In the genomic region with DNA sequence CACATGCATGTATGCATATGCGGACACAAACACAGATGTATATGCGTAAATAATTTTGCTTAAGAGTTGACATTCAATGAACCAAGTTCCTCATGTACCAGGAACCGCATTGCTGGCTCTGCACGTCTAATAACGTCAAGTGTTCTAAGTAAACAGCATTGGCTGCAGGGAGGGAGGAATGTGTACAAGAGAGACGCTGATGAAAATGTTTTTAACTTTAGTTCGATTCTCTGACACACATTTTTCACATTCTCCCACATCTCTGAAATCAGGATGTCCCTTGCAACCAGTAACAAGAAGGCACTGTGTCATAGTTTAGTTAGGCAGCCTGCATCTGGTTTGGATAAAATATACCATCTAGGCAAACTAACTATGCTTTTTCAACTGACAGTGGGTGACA, we compare ENCODE assay signal across 21 mouse cellular contexts. TPM values are rescaled to one million over a fixed set of nuclear protein-coding genes. Genes with fewer than 3 reads are reported as not detected.
DNase-seq lines count a peak whose midpoint lies in the region; ATAC-seq and TF ChIP-seq lines count a peak whose summit lies in the region.
"Had no signal": no experiment of that assay in that cellular context is flagged by ENCODE, and none has a peak within 500 bp of the region (broad histone marks: within the 10 kb centered on the region; RNA-seq: fewer than 3 reads in every experiment).

No protein-coding gene starts in this region.

- no peaks in the 10 kb centered on the region for H3K27me3 ChIP-seq in embryonic facial prominence, embryonic 12.5 days
- 0 out of 2 replicates have a peak, but pooled peaks cover 4% of the 10 kb centered on the region for H3K27me3 ChIP-seq in embryonic facial prominence, embryonic 10.5 days (replicated peaks; ENCODE audit: low read depth, poor library complexity, severe bottlenecking)
- no peaks in the 10 kb centered on the region for H3K27me3 ChIP-seq in lung, embryonic 14.5 days (ENCODE audit: insufficient read depth, low read length)
- no peaks in the 10 kb centered on the region for H3K27me3 ChIP-seq in stomach, embryonic 15.5 days (replicated peaks)
- no peaks in the 10 kb centered on the region for H3K27me3 ChIP-seq in stomach, postnatal 0 days (ENCODE audit: control insufficient read depth, insufficient read depth, low read length)
- H3K27me3 ChIP-seq in stomach, embryonic 16.5 days (ENCODE audit: control insufficient read depth, insufficient read depth, low read length), result no peaks in the 10 kb centered on the region
- H3K27me3 ChIP-seq: forebrain, embryonic 12.5 days; hindbrain, embryonic 15.5 days had no signal

- no peak for TF ChIP-seq EP300 in stomach, postnatal 0 days (optimal IDR thresholded peaks at IDR 0.05)

- no peaks in the 10 kb centered on the region for H3K9me3 ChIP-seq in embryonic facial prominence, embryonic 12.5 days
- no peaks in the 10 kb centered on the region for H3K9me3 ChIP-seq in embryonic facial prominence, embryonic 10.5 days
- no peaks in the 10 kb centered on the region for H3K9me3 ChIP-seq in lung, embryonic 14.5 days (ENCODE audit: low read depth, low read length)
- H3K9me3 ChIP-seq in stomach, embryonic 15.5 days, result no peaks in the 10 kb centered on the region
- H3K9me3 ChIP-seq in stomach, postnatal 0 days (ENCODE audit: control insufficient read depth, low read length), result no peaks in the 10 kb centered on the region
- no peaks in the 10 kb centered on the region for H3K9me3 ChIP-seq in stomach, embryonic 16.5 days (replicated peaks; ENCODE audit: control insufficient read depth, low read length)
- H3K9me3 ChIP-seq: forebrain, embryonic 12.5 days; G1E; heart, embryonic 13.5 days; hindbrain, embryonic 15.5 days had no signal

- no peak for DNase-seq in embryonic facial prominence, embryonic 10.5 days (ENCODE audit: low spot score)
- peak; percentile 13 for DNase-seq in lung, embryonic 14.5 days
- no peak for DNase-seq in lung, adult 2 months
- no peak for DNase-seq in stomach, postnatal 0 days (ENCODE audit: low spot score)
- no peak for DNase-seq in left cerebral cortex, adult 2 months (ENCODE audit: extremely low spot score in 1 of 2, low spot score in 2 of 2)
- DNase-seq: B cell, adult 2 months; cerebellum, adult 11-12 months; cerebellum, adult 9-10 months; cerebellum, postnatal 25 days; gastrocnemius, postnatal 36 days; heart, adult 11 months; heart, postnatal 36 days had no signal

- 0 out of 2 replicates have a peak overlapping the region, but pooled peaks have one; percentile 18 for H3K27ac ChIP-seq in embryonic facial prominence, embryonic 12.5 days
- no peak overlapping the region for H3K27ac ChIP-seq in embryonic facial prominence, embryonic 10.5 days (replicated peaks)
- H3K27ac ChIP-seq in lung, embryonic 14.5 days (ENCODE audit: low read depth), result no peak overlapping the region
- 0 out of 2 replicates have a peak overlapping the region, but pooled peaks have one; percentile 6 for H3K27ac ChIP-seq in stomach, embryonic 15.5 days
- H3K27ac ChIP-seq in stomach, postnatal 0 days (replicated peaks), result no peak overlapping the region
- peak overlapping the region; percentile 14; the same call in 1 of the 2 replicates for H3K27ac ChIP-seq in stomach, embryonic 16.5 days (ENCODE audit: low read length)
- no peak overlapping the region for H3K27ac ChIP-seq in left cerebral cortex, adult 2 months
- H3K27ac ChIP-seq: forebrain, embryonic 12.5 days; heart, embryonic 13.5 days; hindbrain, embryonic 15.5 days had no signal

- H3K36me3 ChIP-seq in embryonic facial prominence, embryonic 12.5 days, result no peaks in the 10 kb centered on the region
- H3K36me3 ChIP-seq in embryonic facial prominence, embryonic 10.5 days (replicated peaks), result no peaks in the 10 kb centered on the region
- H3K36me3 ChIP-seq in lung, embryonic 14.5 days (ENCODE audit: insufficient read depth), result no peaks in the 10 kb centered on the region
- no peaks in the 10 kb centered on the region for H3K36me3 ChIP-seq in stomach, embryonic 15.5 days
- H3K36me3 ChIP-seq in stomach, postnatal 0 days (ENCODE audit: control insufficient read depth, insufficient read depth, low read length), result no peaks in the 10 kb centered on the region
- H3K36me3 ChIP-seq in stomach, embryonic 16.5 days (ENCODE audit: control insufficient read depth, insufficient read depth, low read length), result no peaks in the 10 kb centered on the region
- H3K36me3 ChIP-seq: forebrain, embryonic 12.5 days; G1E; heart, embryonic 13.5 days; hindbrain, embryonic 15.5 days had no signal

- peaks cover 13% of the 10 kb centered on the region for H3K4me1 ChIP-seq in embryonic facial prominence, embryonic 12.5 days
- H3K4me1 ChIP-seq in embryonic facial prominence, embryonic 10.5 days, result peaks cover 32% of the 10 kb centered on the region
- peaks cover 8% of the 10 kb centered on the region for H3K4me1 ChIP-seq in lung, embryonic 14.5 days (ENCODE audit: insufficient read depth)
- no peaks in the 10 kb centered on the region; the same call in 1 of the 2 replicates for H3K4me1 ChIP-seq in lung, adult 2 months (ENCODE audit: control insufficient read depth, insufficient read depth, low read length)
- peaks cover 8% of the 10 kb centered on the region; the same call in 1 of the 2 replicates for H3K4me1 ChIP-seq in stomach, embryonic 15.5 days
- no peaks in the 10 kb centered on the region for H3K4me1 ChIP-seq in stomach, postnatal 0 days (replicated peaks; ENCODE audit: control insufficient read depth, insufficient read depth)
- H3K4me1 ChIP-seq in stomach, embryonic 16.5 days (ENCODE audit: control insufficient read depth, insufficient read depth, low read length), result peaks cover 8% of the 10 kb centered on the region; the same call in 1 of the 2 replicates

- no peak overlapping the region for H3K4me2 ChIP-seq in embryonic facial prominence, embryonic 12.5 days (replicated peaks)
- no peak overlapping the region for H3K4me2 ChIP-seq in lung, embryonic 14.5 days
- H3K4me2 ChIP-seq in stomach, embryonic 15.5 days, result no peak overlapping the region
- no peak overlapping the region for H3K4me2 ChIP-seq in stomach, postnatal 0 days (replicated peaks; ENCODE audit: low read depth)
- no peak overlapping the region for H3K4me2 ChIP-seq in stomach, embryonic 16.5 days (ENCODE audit: low read depth, low read length)
- H3K4me2 ChIP-seq: forebrain, embryonic 12.5 days; heart, embryonic 13.5 days; hindbrain, embryonic 15.5 days had no signal

- TF ChIP-seq CTCF in lung, embryonic 14.5 days (IDR thresholded peaks at IDR 0.05; ENCODE audit: low read depth), result no peak
- no peak for TF ChIP-seq CTCF in lung, adult 2 months (IDR thresholded peaks at IDR 0.05; ENCODE audit: insufficient read depth, low read length)
- TF ChIP-seq CTCF in stomach, postnatal 0 days (IDR thresholded peaks at IDR 0.05; ENCODE audit: low read depth), result no peak
- no peak for TF ChIP-seq CTCF in left cerebral cortex, adult 2 months (IDR thresholded peaks at IDR 0.05)

- no peak overlapping the region for H3K4me3 ChIP-seq in embryonic facial prominence, embryonic 12.5 days
- H3K4me3 ChIP-seq in embryonic facial prominence, embryonic 10.5 days, result no peak overlapping the region
- no peak overlapping the region for H3K4me3 ChIP-seq in lung, embryonic 14.5 days (ENCODE audit: low read depth, low read length)
- H3K4me3 ChIP-seq in lung, adult 2 months (replicated peaks; ENCODE audit: extremely low read depth, low read depth, low read length), result no peak overlapping the region
- no peak overlapping the region for H3K4me3 ChIP-seq in stomach, embryonic 15.5 days (replicated peaks)
- no peak overlapping the region for H3K4me3 ChIP-seq in stomach, postnatal 0 days (ENCODE audit: low read depth, low read length)
- H3K4me3 ChIP-seq in stomach, embryonic 16.5 days (replicated peaks; ENCODE audit: low read length), result no peak overlapping the region
- no peak overlapping the region for H3K4me3 ChIP-seq in left cerebral cortex, adult 2 months
- H3K4me3 ChIP-seq: forebrain, embryonic 12.5 days; heart, embryonic 13.5 days; hindbrain, embryonic 15.5 days had no signal

- intact Hi-C loops in left cerebral cortex, adult 2 months (cut with DNase I), result no loop called here

- TF ChIP-seq POLR2A in lung, adult 2 months (IDR thresholded peaks at IDR 0.05; ENCODE audit: borderline replicate concordance, extremely low read depth, low read depth, low read length), result no peak

- no peak overlapping the region for H3K9ac ChIP-seq in embryonic facial prominence, embryonic 12.5 days
- H3K9ac ChIP-seq in lung, embryonic 14.5 days, result no peak overlapping the region
- H3K9ac ChIP-seq in stomach, embryonic 15.5 days, result no peak overlapping the region
- no peak overlapping the region for H3K9ac ChIP-seq in stomach, postnatal 0 days (ENCODE audit: low read length)
- H3K9ac ChIP-seq in stomach, embryonic 16.5 days (ENCODE audit: low read length), result no peak overlapping the region
- H3K9ac ChIP-seq: forebrain, embryonic 12.5 days; heart, embryonic 13.5 days; hindbrain, embryonic 15.5 days had no signal

- ATAC-seq in embryonic facial prominence, embryonic 12.5 days (ENCODE audit: insufficient number of reproducible peaks, insufficient read depth, low FRiP score, low TSS enrichment), result no peak
- no peak for ATAC-seq in lung, embryonic 14.5 days (ENCODE audit: insufficient read depth)
- ATAC-seq in stomach, embryonic 15.5 days (ENCODE audit: insufficient read depth, low FRiP score, low read depth), result no peak
- ATAC-seq in stomach, postnatal 0 days (ENCODE audit: low FRiP score, low TSS enrichment), result no peak
- ATAC-seq in stomach, embryonic 16.5 days (ENCODE audit: insufficient read depth, low FRiP score), result no peak
- ATAC-seq: CD4-positive, CD25-positive, alpha-beta regulatory T cell, adult 4 months; forebrain, embryonic 16.5 days had no signal

- 60% methylated on average over 7 of the region's 7 CpGs for WGBS in embryonic facial prominence, embryonic 12.5 days
- WGBS in embryonic facial prominence, embryonic 10.5 days, result 84% methylated on average over 7 of the region's 7 CpGs
- 42% methylated on average over 7 of the region's 7 CpGs for WGBS in lung, embryonic 14.5 days
- whole genome bisulfite sequencing in lung, adult 2 months, result 59% methylated on average over 7 of the region's 7 CpGs
- WGBS in stomach, embryonic 15.5 days, result 47% methylated on average over 7 of the region's 7 CpGs
- 43% methylated on average over 7 of the region's 7 CpGs for WGBS in stomach, postnatal 0 days
- 44% methylated on average over 7 of the region's 7 CpGs for WGBS in stomach, embryonic 16.5 days

RNA-seq across cellular contexts. Expression of a gene that starts 23.6 kb away (rescaled TPM):
- polyA plus RNA-seq in embryonic facial prominence, embryonic 12.5 days (2016; fragmentation: Nextera tagmentation; extraction: Ambion mirVana), result 5.2 and 6.7 TPM in 2 replicates
- 2.1 and 2.3 TPM in 2 replicates for polyA plus RNA-seq in embryonic facial prominence, embryonic 10.5 days (2016; fragmentation: Nextera tagmentation; extraction: Ambion mirVana)
- polyA plus RNA-seq in lung, embryonic 14.5 days (2014; fragmentation: Nextera tagmentation; extraction: Ambion mirVana), result 6.6 and 7.7 TPM in 2 replicates
- polyA plus RNA-seq in lung, adult 2 months (2012; rRNA removed), result 1,228 and 1,453 TPM in 2 replicates
- polyA plus RNA-seq in stomach, embryonic 15.5 days (2015; fragmentation: Nextera tagmentation; extraction: Ambion mirVana), result 4.9 and 5.7 TPM in 2 replicates
- 2.4 and 3.1 TPM in 2 replicates for polyA plus RNA-seq in stomach, postnatal 0 days (2015; fragmentation: Nextera tagmentation; extraction: Ambion mirVana)
- 3.6 and 3.9 TPM in 2 replicates for polyA plus RNA-seq in stomach, embryonic 16.5 days (2015; fragmentation: Nextera tagmentation; extraction: Ambion mirVana)
- 10 to 100 TPM; 88.2 to 90.7 TPM for total RNA-seq in left cerebral cortex, adult 2 months (2021)
- polyA plus RNA-seq: CD4-positive, CD25-positive, alpha-beta regulatory T cell, adult 4 months had no signal

RNA-seq across cellular contexts. Expression of a gene that starts 55.0 kb away (rescaled TPM):
- 136 and 138 TPM in 2 replicates for polyA plus RNA-seq in embryonic facial prominence, embryonic 12.5 days (2016; fragmentation: Nextera tagmentation; extraction: Ambion mirVana)
- polyA plus RNA-seq in embryonic facial prominence, embryonic 10.5 days (2016; fragmentation: Nextera tagmentation; extraction: Ambion mirVana), result 152 and 154 TPM in 2 replicates
- 147 and 149 TPM in 2 replicates for polyA plus RNA-seq in lung, embryonic 14.5 days (2014; fragmentation: Nextera tagmentation; extraction: Ambion mirVana)
- 41.3 and 44.9 TPM in 2 replicates for polyA plus RNA-seq in lung, adult 2 months (2012; rRNA removed)
- polyA plus RNA-seq in stomach, embryonic 15.5 days (2015; fragmentation: Nextera tagmentation; extraction: Ambion mirVana), result 128 and 137 TPM in 2 replicates
- 94.9 and 99.0 TPM in 2 replicates for polyA plus RNA-seq in stomach, postnatal 0 days (2015; fragmentation: Nextera tagmentation; extraction: Ambion mirVana)
- polyA plus RNA-seq in stomach, embryonic 16.5 days (2015; fragmentation: Nextera tagmentation; extraction: Ambion mirVana), result 124 and 126 TPM in 2 replicates
- 10 to 100 TPM; 79.3 to 84.5 TPM for total RNA-seq in left cerebral cortex, adult 2 months (2021)

Comparison
In these comparisons a context has a peak if more than half of its experiments do, and no peak if none do; other contexts are left out.
1. H3K27ac ChIP-seq: peak in embryonic facial prominence, embryonic 12.5 days (single experiment), stomach, embryonic 15.5 days (single experiment) and stomach, embryonic 16.5 days (single experiment); none in embryonic facial prominence, embryonic 10.5 days (single experiment), lung, embryonic 14.5 days (single experiment), stomach, postnatal 0 days (single experiment) and left cerebral cortex, adult 2 months (single experiment).
2. RNA of a gene that starts 23.6 kb away (polyA plus RNA-seq): 1,228 to 1,453 TPM in lung, adult 2 months; 6.6 to 7.7 TPM in lung, embryonic 14.5 days, 4.9 to 5.7 TPM in stomach, embryonic 15.5 days, 5.2 to 6.7 TPM in embryonic facial prominence, embryonic 12.5 days, 3.6 to 3.9 TPM in stomach, embryonic 16.5 days, 2.4 to 3.1 TPM in stomach, postnatal 0 days and 2.1 to 2.3 TPM in embryonic facial prominence, embryonic 10.5 days; every median in the first group is over 100 times any median in the second.